Mouse (Mus musculus) midbrain, embryonic 16.5 days (tissue): Measurements from ENCODE around the gene AL607142.1. TPM values are rescaled to one million over a fixed set of nuclear protein-coding genes. Genes with fewer than 3 reads are reported as not detected.
A peak's percentile ranks its signal among the peaks of the same experiment; 100 is the strongest.

ENCODE experiments used
- ATAC-seq: fragments of 200-750 bp; cut with Nextera tagmentation; 2 replicates; pipeline ENCODE4 v1.8.0; 2017; ENCODE audit warnings: moderate TSS enrichment
- H3K27ac ChIP-seq: fragments of 300-500 bp; sonication (generic); 2 replicates; pipeline ENCODE4 v1.5.1; 2014; ENCODE audit warnings: mild to moderate bottlenecking, low read length, mixed read lengths
- H3K27me3 ChIP-seq: fragments of 300-500 bp; sonication (generic); 2 replicates; pipeline ENCODE4 v1.6.1; 2014; ENCODE audit warnings: low read depth, low read length, mixed read lengths; ENCODE audit not compliant: control insufficient read depth, insufficient read depth
- H3K36me3 ChIP-seq: fragments of 300-500 bp; sonication (generic); 2 replicates; pipeline ENCODE4 v1.6.1; 2014; ENCODE audit warnings: mild to moderate bottlenecking, low read length, moderate library complexity, mixed read lengths; ENCODE audit not compliant: control insufficient read depth, insufficient read depth
- H3K4me1 ChIP-seq: fragments of 300-500 bp; sonication (generic); 2 replicates; pipeline ENCODE4 v1.6.1; 2014; ENCODE audit warnings: mild to moderate bottlenecking, low read length, mixed read lengths; ENCODE audit not compliant: control insufficient read depth, insufficient read depth
- H3K4me2 ChIP-seq: fragments of 300-500 bp; sonication (generic); 2 replicates; pipeline ENCODE4 v1.6.1; 2014; ENCODE audit warnings: mild to moderate bottlenecking, low read length, mixed read lengths
- H3K4me3 ChIP-seq: fragments of 300-500 bp; sonication (generic); 2 replicates; pipeline ENCODE4 v1.5.1; 2014; ENCODE audit warnings: low read depth, mild to moderate bottlenecking, low read length, moderate library complexity, mixed read lengths
- H3K9ac ChIP-seq: fragments of 300-500 bp; sonication (generic); 2 replicates; pipeline ENCODE4 v1.6.1; 2014; ENCODE audit warnings: low read depth, low read length, mixed read lengths
- H3K9me3 ChIP-seq: fragments of 300-500 bp; sonication (generic); replicated peaks from 2 replicates; pipeline ENCODE4 v1.6.1; 2014; ENCODE audit warnings: mild to moderate bottlenecking, low read length, mixed read lengths; ENCODE audit not compliant: control insufficient read depth, poor library complexity, severe bottlenecking
- WGBS: fragments of 180-500 bp; shearing (Covaris S2); extraction: QIAGEN DNeasy Blood & Tissue Kit; methylation state at CpG from one replicate; pipeline ENCODE4 v1.1.7; 2014; 5-methylcytosine and 5-hydroxymethylcytosine counted together
- polyA plus RNA-seq: library from polyadenylated mRNA; unstranded; fragments of >200 nt; fragmentation: Nextera tagmentation; extraction: Ambion mirVana; gene quantifications from 2 replicates; pipeline ENCODE4 v1.2.1, GENCODE M21; 2015

The AL607142.1 gene
- polyA plus RNA-seq, 1 experiment from 2014 or later, result not detected

GRCm38 (mm10) chr4:120062198-120062597 lies 2.6 kb upstream of the AL607142.1 start:
- H3K27me3 ChIP-seq, result no peaks in the 10 kb centered on the region
- WGBS, result 79% methylated on average over 6 of the region's 6 CpGs
- H3K4me1 ChIP-seq, result no peaks in the 10 kb centered on the region
- no peak for ATAC-seq
- H3K9ac ChIP-seq, result no peak overlapping the region
- no peaks in the 10 kb centered on the region for H3K9me3 ChIP-seq
- no peaks in the 10 kb centered on the region for H3K36me3 ChIP-seq
- H3K4me3 ChIP-seq, result no peak overlapping the region
- H3K27ac ChIP-seq, result no peak overlapping the region
- H3K4me2 ChIP-seq, result no peak overlapping the region

GRCm38 (mm10) chr4:120062754-120063153 lies 2.0 kb upstream of the AL607142.1 start:
- Histone ChIP-seq H3K9ac (no peak overlapping the region), H3K27me3 (no peaks in the 10 kb centered on the region), H3K4me2 (no peak overlapping the region), H3K4me3 (no peak overlapping the region), H3K9me3 (no peaks in the 10 kb centered on the region), H3K4me1 (no peaks in the 10 kb centered on the region), H3K36me3 (no peaks in the 10 kb centered on the region), H3K27ac (no peak overlapping the region)
- ATAC-seq, result no peak
- WGBS, result 93% methylated on average over 11 of the region's 11 CpGs

GRCm38 (mm10) chr4:120063353-120064124 lies 1.3 kb upstream of the AL607142.1 start:
- H3K27ac ChIP-seq, result no peak overlapping the region
- no peaks in the 10 kb centered on the region for H3K27me3 ChIP-seq
- H3K4me3 ChIP-seq, result no peak overlapping the region
- no peak for ATAC-seq
- H3K9me3 ChIP-seq, result no peaks in the 10 kb centered on the region
- 90% methylated on average over 20 of the region's 20 CpGs for WGBS
- no peak overlapping the region for H3K4me2 ChIP-seq
- H3K4me1 ChIP-seq, result no peaks in the 10 kb centered on the region
- H3K9ac ChIP-seq, result no peak overlapping the region
- H3K36me3 ChIP-seq, result no peaks in the 10 kb centered on the region

DNA sequence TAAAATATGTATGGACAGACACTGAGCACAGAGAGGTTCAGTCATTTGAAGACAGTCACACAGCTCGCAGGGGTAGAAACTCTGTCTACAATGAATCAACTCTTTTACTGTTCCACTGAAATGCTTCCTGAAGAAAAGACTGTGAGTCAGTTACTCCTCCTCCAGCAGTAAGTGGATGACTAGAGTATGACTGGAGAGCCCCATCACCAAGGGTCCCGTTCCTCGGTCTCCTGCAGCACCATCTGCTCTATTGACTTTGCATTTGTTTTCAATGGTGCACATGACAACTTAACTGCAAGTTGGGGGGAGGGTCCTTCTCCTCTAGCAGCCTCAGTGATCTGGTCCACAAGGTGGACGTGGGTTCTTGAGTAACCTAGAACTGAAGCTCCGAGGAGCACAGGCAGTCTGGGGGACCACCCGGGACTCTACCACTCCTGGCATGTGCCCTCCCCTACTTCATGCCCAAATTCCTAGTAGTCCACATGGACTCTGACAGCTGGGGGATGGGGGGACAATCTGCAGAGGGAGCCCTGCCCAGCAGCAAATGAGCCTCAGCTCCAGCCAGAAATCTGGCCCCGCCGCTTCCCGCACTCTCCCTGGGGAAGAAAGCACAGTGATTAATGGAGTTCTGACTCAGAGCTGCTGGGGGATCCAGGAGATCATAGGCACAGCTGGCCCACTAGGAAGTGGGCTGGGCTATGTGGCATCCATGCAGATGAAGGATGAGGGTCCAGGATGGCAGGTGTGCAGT lies 2.2 kb downstream of the AL607142.1 start:
- no peak overlapping the region for H3K4me3 ChIP-seq
- H3K27me3 ChIP-seq, result no peaks in the 10 kb centered on the region
- no peak overlapping the region for H3K9ac ChIP-seq
- H3K9me3 ChIP-seq, result no peaks in the 10 kb centered on the region
- H3K36me3 ChIP-seq, result no peaks in the 10 kb centered on the region
- H3K4me1 ChIP-seq, result no peaks in the 10 kb centered on the region
- 0 out of 2 replicates have a peak, but pooled peaks have one; percentile 30 for ATAC-seq
- WGBS, result 87% methylated on average over 9 of the region's 9 CpGs
- H3K27ac ChIP-seq, result no peak overlapping the region
- H3K4me2 ChIP-seq, result no peak overlapping the region

- no peak for ATAC-seq
- Histone ChIP-seq H3K36me3 (no peaks in the 10 kb centered on the region), H3K27ac (no peak overlapping the region), H3K4me2 (no peak overlapping the region), H3K9me3 (no peaks in the 10 kb centered on the region), H3K4me1 (no peaks in the 10 kb centered on the region), H3K9ac (no peak overlapping the region), H3K4me3 (no peak overlapping the region), H3K27me3 (no peaks in the 10 kb centered on the region)
- WGBS, result 86% methylated on average over 8 of the region's 8 CpGs
These were observed 2.9 kb downstream of the AL607142.1 start for GRCm38 (mm10) chr4:120067592-120068235.

DNA sequence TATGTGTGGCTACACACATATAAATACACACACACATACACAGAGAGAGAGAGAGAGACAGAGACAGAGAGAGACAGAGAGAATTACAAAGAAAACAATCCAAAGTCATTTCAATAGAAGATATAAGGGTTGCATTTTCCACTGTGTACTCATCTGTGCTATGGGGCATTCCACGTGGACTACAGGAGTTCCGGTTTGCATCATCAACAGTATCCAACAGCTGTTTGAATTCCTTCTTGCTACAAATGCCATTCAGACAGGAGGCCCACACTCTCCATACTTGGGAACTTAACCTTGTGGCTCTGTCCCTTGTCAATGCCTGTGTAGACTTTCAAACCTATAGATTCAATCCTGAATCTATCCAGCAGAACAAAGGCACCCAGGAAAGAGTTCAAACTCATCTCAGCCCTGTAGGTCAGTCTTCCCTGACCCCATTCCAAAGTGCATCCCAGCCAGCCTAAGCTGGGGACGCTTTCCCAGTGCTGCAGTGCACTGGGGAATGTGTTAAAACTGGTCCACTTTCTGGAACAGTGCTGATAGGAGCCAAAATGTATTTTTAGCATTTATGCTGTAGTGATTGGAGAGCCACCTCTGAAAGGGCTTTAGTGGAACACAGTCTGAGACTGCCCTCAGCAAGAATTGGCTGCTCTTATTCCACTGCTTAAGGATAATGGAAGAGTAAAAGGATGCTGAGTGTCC lies 4.2 kb downstream of the AL607142.1 start:
- 77% methylated on average over 3 of the region's 3 CpGs for WGBS
- H3K4me3 ChIP-seq, result no peak overlapping the region
- no peaks in the 10 kb centered on the region for H3K9me3 ChIP-seq
- H3K36me3 ChIP-seq, result no peaks in the 10 kb centered on the region
- no peaks in the 10 kb centered on the region for H3K4me1 ChIP-seq
- H3K27ac ChIP-seq, result no peak overlapping the region
- no peak overlapping the region for H3K9ac ChIP-seq
- no peaks in the 10 kb centered on the region for H3K27me3 ChIP-seq
- ATAC-seq, result no peak
- no peak overlapping the region for H3K4me2 ChIP-seq

DNA sequence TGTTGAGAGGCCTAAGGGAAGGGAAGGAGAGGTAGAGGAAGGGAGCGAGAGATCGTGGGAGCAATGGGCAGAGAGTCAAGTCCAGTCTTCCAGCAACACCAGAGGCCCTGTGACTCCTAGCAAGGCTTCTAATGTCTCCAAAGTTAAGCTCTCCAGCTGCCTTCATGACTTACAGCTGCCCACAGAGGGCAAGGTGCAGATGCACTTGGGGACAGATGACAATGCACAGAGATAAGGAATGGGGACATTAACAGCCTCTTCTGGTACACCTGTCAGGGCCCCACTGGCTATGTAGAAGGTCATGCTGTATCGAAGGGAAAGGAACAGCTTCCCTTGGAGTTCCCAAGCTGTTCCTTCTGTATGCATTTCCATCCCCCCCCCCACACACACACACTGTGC lies 4.8 kb downstream of the AL607142.1 start:
- ATAC-seq, result no peak
- H3K4me1 ChIP-seq, result no peaks in the 10 kb centered on the region; the same call in 1 of the 2 replicates
- H3K9ac ChIP-seq, result no peak overlapping the region
- no peaks in the 10 kb centered on the region for H3K9me3 ChIP-seq
- no peaks in the 10 kb centered on the region for H3K27me3 ChIP-seq
- no peak overlapping the region for H3K4me2 ChIP-seq
- no peak overlapping the region for H3K4me3 ChIP-seq
- WGBS, result 80% methylated on average over 3 of the region's 3 CpGs
- no peaks in the 10 kb centered on the region for H3K36me3 ChIP-seq
- no peak overlapping the region for H3K27ac ChIP-seq

DNA sequence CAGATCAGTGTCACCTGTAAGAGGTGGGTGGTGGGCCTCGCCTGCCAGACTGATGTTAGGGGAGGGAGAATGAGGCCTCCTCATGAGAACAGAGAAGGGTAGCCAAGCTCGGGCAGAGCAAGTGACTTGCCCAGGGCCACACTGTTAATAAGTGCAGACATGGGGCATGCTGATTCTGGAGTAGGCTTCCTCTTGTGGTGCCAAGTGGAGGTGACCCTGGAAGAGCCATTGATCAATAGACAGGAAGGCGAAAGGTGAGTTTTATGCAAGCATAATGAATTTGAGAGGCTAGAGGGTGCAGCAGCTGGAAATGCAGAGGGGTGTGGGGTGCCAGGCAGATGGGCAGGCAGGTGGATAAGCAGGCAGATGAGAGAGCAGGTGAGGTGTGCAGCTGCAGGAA lies 6.6 kb downstream of the AL607142.1 start:
- no peaks in the 10 kb centered on the region; the same call in 1 of the 2 replicates for H3K4me1 ChIP-seq
- H3K27me3 ChIP-seq, result no peaks in the 10 kb centered on the region
- no peaks in the 10 kb centered on the region for H3K36me3 ChIP-seq
- no peak overlapping the region for H3K9ac ChIP-seq
- no peak overlapping the region for H3K4me3 ChIP-seq
- no peaks in the 10 kb centered on the region for H3K9me3 ChIP-seq
- no peak overlapping the region for H3K4me2 ChIP-seq
- 59% methylated on average over 3 of the region's 3 CpGs for WGBS
- no peak overlapping the region for H3K27ac ChIP-seq
- no peak for ATAC-seq
